Mouse (Mus musculus) heart, adult 2 months (tissue): ENCODE measurements at regions not wholly inside any gene's neighbourhood (a gene's known extent, or its start where the extent isn't known, plus 50 kb on each side); places are given as distances from the start of the nearest gene placed in this dataset.
A peak's percentile ranks its signal among the peaks of the same experiment; 100 is the strongest.

Experiments used
- DNase-seq, 2 experiments: peaks; one replicate each; pipeline ENCODE4 v3.0.0; 2021
- H3K27ac ChIP-seq: fragments of 200-600 bp; 2 replicates; pipeline ENCODE4 v1.8.1; 2022
- H3K27me3 ChIP-seq: fragments of 200-500 bp; 2 replicates; pipeline ENCODE4 v1.6.1; 2012; ENCODE audit warnings: mild to moderate bottlenecking, low read length, inconsistent platforms, mixed read lengths; ENCODE audit not compliant: control insufficient read depth, insufficient read depth
- H3K36me3 ChIP-seq: fragments of 200-500 bp; 2 replicates; pipeline ENCODE4 v1.6.1; 2012; ENCODE audit warnings: low read length, inconsistent platforms; ENCODE audit not compliant: control insufficient read depth, insufficient read depth
- H3K4me1 ChIP-seq: fragments of 200-500 bp; 2 replicates; pipeline ENCODE4 v1.6.1; 2011; ENCODE audit warnings: low read length; ENCODE audit not compliant: control insufficient read depth, insufficient read depth
- H3K4me3 ChIP-seq: fragments of 200-600 bp; 2 replicates; pipeline ENCODE4 v1.8.1; 2022
- H3K79me2 ChIP-seq: fragments of 200-500 bp; replicated peaks from 2 replicates; pipeline ENCODE4 v1.6.1; 2012; ENCODE audit warnings: mild to moderate bottlenecking, inconsistent platforms, low read length, moderate library complexity, mixed read lengths; ENCODE audit not compliant: control insufficient read depth, insufficient read depth
- H3K9ac ChIP-seq: fragments of 200-500 bp; 2 replicates; pipeline ENCODE4 v1.6.1; 2012; ENCODE audit warnings: low read depth, mild to moderate bottlenecking, control low read depth, inconsistent platforms, low read length, mixed read lengths
- CTCF ChIP-seq: fragments of 200-600 bp; IDR thresholded peaks from 2 replicates; pipeline ENCODE4 v1.8.1; 2022; ENCODE audit warnings: antibody characterized with exemption, mild to moderate bottlenecking, moderate library complexity
- EP300 ChIP-seq: fragments of 200-500 bp; IDR thresholded peaks from 2 replicates; pipeline ENCODE4 v1.6.1; 2011; ENCODE audit warnings: low read depth, low read length, control low read depth; ENCODE audit not compliant: insufficient read depth
- POLR2A ChIP-seq: fragments of 200-500 bp; IDR thresholded peaks from 2 replicates; pipeline ENCODE4 v1.6.1; 2011; ENCODE audit warnings: mild to moderate bottlenecking, low read depth, low read length, control low read depth; ENCODE audit not compliant: insufficient read depth
- WGBS: fragments of 180-500 bp; shearing (Covaris S2); methylation state at CpG from one replicate; pipeline ENCODE4 v1.1.7; 2018; 5-methylcytosine and 5-hydroxymethylcytosine counted together
- intact Hi-C: fragments of 180-260 bp; cut with DNase I; formaldehyde crosslinking; loops from one replicate; pipeline ENCODE4 v1.15.1; 2025

GRCm38 (mm10) chr4:12286391-12286790 is 114.6 kb upstream of the Fam92a start:
- Histone ChIP-seq H3K9ac (no peak overlapping the region), H3K4me3 (no peak overlapping the region), H3K79me2 (no peaks in the 10 kb centered on the region), H3K27ac (no peak overlapping the region), H3K27me3 (no peaks in the 10 kb centered on the region), H3K4me1 (no peaks in the 10 kb centered on the region), H3K36me3 (no peaks in the 10 kb centered on the region)
- TF ChIP-seq EP300: no peak
- TF ChIP-seq CTCF: no peak
- 74% methylated on average over 1 of the region's 1 CpGs for WGBS
- intact Hi-C loops: no loop called here
- DNase-seq: no peak

- no peak overlapping the region for H3K9ac ChIP-seq
- no peaks in the 10 kb centered on the region for H3K36me3 ChIP-seq
- H3K27me3 ChIP-seq: no peaks in the 10 kb centered on the region
- intact Hi-C loops: no loop called here
- TF ChIP-seq CTCF: no peak
- TF ChIP-seq POLR2A: no peak
- TF ChIP-seq EP300: no peak
- no peak for DNase-seq
- H3K4me3 ChIP-seq: no peak overlapping the region
- H3K27ac ChIP-seq: no peak overlapping the region
- H3K4me1 ChIP-seq: no peaks in the 10 kb centered on the region
- H3K79me2 ChIP-seq: no peaks in the 10 kb centered on the region
Observed at GRCm38 (mm10) chr4:12285983-12286382, 114.2 kb upstream of the Fam92a start.

GRCm38 (mm10) chr4:12277949-12278348 is 106.1 kb upstream of the Fam92a start:
- Histone ChIP-seq H3K4me1 (no peaks in the 10 kb centered on the region; the same call in 1 of the 2 replicates), H3K27ac (no peak overlapping the region), H3K9ac (no peak overlapping the region), H3K36me3 (no peaks in the 10 kb centered on the region), H3K79me2 (no peaks in the 10 kb centered on the region), H3K4me3 (no peak overlapping the region), H3K27me3 (no peaks in the 10 kb centered on the region)
- intact Hi-C loops: no loop called here
- TF ChIP-seq CTCF (no peak), POLR2A (no peak), EP300 (no peak)
- peak in 1 of 2 experiments; percentile 27 for DNase-seq
- 33% methylated on average over 3 of the region's 3 CpGs for WGBS

GRCm38 (mm10) chr4:12273369-12273768 is 101.6 kb upstream of the Fam92a start:
- Histone ChIP-seq H3K4me1 (no peaks in the 10 kb centered on the region; the same call in 1 of the 2 replicates), H3K9ac (no peak overlapping the region), H3K36me3 (no peaks in the 10 kb centered on the region), H3K27me3 (no peaks in the 10 kb centered on the region), H3K27ac (no peak overlapping the region), H3K79me2 (no peaks in the 10 kb centered on the region), H3K4me3 (no peak overlapping the region)
- intact Hi-C loops: no loop called here
- no peak for TF ChIP-seq CTCF
- no peak for TF ChIP-seq POLR2A
- no peak for TF ChIP-seq EP300
- 87% methylated on average over 6 of the region's 6 CpGs for WGBS
- no peak for DNase-seq

GRCm38 (mm10) chr4:12272914-12273313 is 101.1 kb upstream of the Fam92a start:
- H3K9ac ChIP-seq: no peak overlapping the region
- no peaks in the 10 kb centered on the region for H3K27me3 ChIP-seq
- H3K4me3 ChIP-seq: no peak overlapping the region
- TF ChIP-seq CTCF (no peak), EP300 (no peak), POLR2A (no peak)
- H3K36me3 ChIP-seq: no peaks in the 10 kb centered on the region
- intact Hi-C loops: no loop called here
- WGBS: 80% methylated on average over 6 of the region's 6 CpGs
- no peak overlapping the region for H3K27ac ChIP-seq
- H3K79me2 ChIP-seq: no peaks in the 10 kb centered on the region
- DNase-seq: no peak
- H3K4me1 ChIP-seq: no peaks in the 10 kb centered on the region; the same call in 1 of the 2 replicates

GRCm38 (mm10) chr4:12272378-12272777 is 100.6 kb upstream of the Fam92a start:
- 91% methylated on average over 6 of the region's 6 CpGs for WGBS
- Histone ChIP-seq H3K79me2 (no peaks in the 10 kb centered on the region), H3K36me3 (no peaks in the 10 kb centered on the region), H3K27me3 (no peaks in the 10 kb centered on the region), H3K4me1 (no peaks in the 10 kb centered on the region), H3K27ac (no peak overlapping the region), H3K4me3 (no peak overlapping the region), H3K9ac (no peak overlapping the region)
- TF ChIP-seq CTCF: no peak
- TF ChIP-seq POLR2A: no peak
- TF ChIP-seq EP300: no peak
- no peak for DNase-seq
- intact Hi-C loops: no loop called here
